Mouse (Mus musculus): ENCODE results near the gene Themis.

The Themis gene

GRCm38 (mm10) chr10:28805160-28805559 is 137.0 kb downstream of the Themis start:
- DNase-seq (ENCODE audit: low read depth): no peak

GRCm38 (mm10) chr10:28811928-28812570 is 143.9 kb downstream of the Themis start:
- DNase-seq (ENCODE audit: low read depth): no peak

- no peak for DNase-seq (ENCODE audit: low read depth)
Measured at GRCm38 (mm10) chr10:28812571-28812936, 144.4 kb downstream of the Themis start.

- DNase-seq (ENCODE audit: low read depth): no peak
Measured at GRCm38 (mm10) chr10:28816160-28816559, 148.0 kb downstream of the Themis start.

GRCm38 (mm10) chr10:28822320-28822719 is 154.2 kb downstream of the Themis start:
- DNase-seq (ENCODE audit: low read depth): no peak

GRCm38 (mm10) chr10:28842605-28843004 is 174.4 kb downstream of the Themis start:
- DNase-seq (ENCODE audit: low read depth): no peak

- peak; percentile 78 for DNase-seq (ENCODE audit: low read depth)
Measured at GRCm38 (mm10) chr10:28843755-28844717, 175.9 kb downstream of the Themis start.

- no peak for DNase-seq (ENCODE audit: low read depth)
Measured at GRCm38 (mm10) chr10:28856154-28856553, 188.0 kb downstream of the Themis start.

GRCm38 (mm10) chr10:28870580-28871354 is 202.6 kb downstream of the Themis start:
- DNase-seq (ENCODE audit: low read depth): no peak

GRCm38 (mm10) chr10:28874605-28875004 is 206.4 kb downstream of the Themis start:
- no peak for DNase-seq (ENCODE audit: low read depth)

GRCm38 (mm10) chr10:28887643-28888042 is 219.5 kb downstream of the Themis start:
- DNase-seq (ENCODE audit: low read depth): no peak

- DNase-seq (ENCODE audit: low read depth): no peak
Measured at GRCm38 (mm10) chr10:28890886-28891285, 222.7 kb downstream of the Themis start.

GRCm38 (mm10) chr10:28898351-28898750 is 230.2 kb downstream of the Themis start:
- no peak for DNase-seq (ENCODE audit: low read depth)
